Mouse (Mus musculus) liver, embryonic 13.5 days (tissue): ENCODE data around the gene Lrp4. TPM values are rescaled to one million over a fixed set of nuclear protein-coding genes. Genes with fewer than 3 reads are reported as not detected.

Experiments
- ATAC-seq: fragments of 200-750 bp; cut with Nextera tagmentation; 2 replicates; pipeline ENCODE4 v1.8.0; 2017; ENCODE audit warnings: low read depth, mild to moderate bottlenecking, moderate number of reproducible peaks, moderate library complexity
- DNase-seq: peaks from one replicate; pipeline ENCODE4 v3.0.0; 2022
- H3K27ac ChIP-seq: fragments of 300-500 bp; sonication (generic); 2 replicates; pipeline ENCODE4 v1.5.1; 2015; ENCODE audit warnings: moderate library complexity, mild to moderate bottlenecking, inconsistent platforms
- H3K27me3 ChIP-seq: fragments of 300-500 bp; sonication (generic); 2 replicates; pipeline ENCODE4 v1.6.1; 2015; ENCODE audit warnings: mild to moderate bottlenecking, inconsistent platforms
- H3K36me3 ChIP-seq: fragments of 300-500 bp; sonication (generic); 2 replicates; pipeline ENCODE4 v1.6.1; 2015; ENCODE audit warnings: mild to moderate bottlenecking, inconsistent platforms
- H3K4me1 ChIP-seq: fragments of 300-500 bp; sonication (generic); replicated peaks from 2 replicates; pipeline ENCODE4 v1.6.1; 2015; ENCODE audit warnings: inconsistent platforms
- H3K4me2 ChIP-seq: fragments of 300-500 bp; sonication (generic); 2 replicates; pipeline ENCODE4 v1.6.1; 2015; ENCODE audit warnings: inconsistent platforms, mild to moderate bottlenecking, moderate library complexity
- H3K4me3 ChIP-seq: fragments of 300-500 bp; sonication (generic); replicated peaks from 2 replicates; pipeline ENCODE4 v1.5.1; 2015; ENCODE audit warnings: mild to moderate bottlenecking, inconsistent platforms
- H3K9ac ChIP-seq: fragments of 300-500 bp; sonication (generic); 2 replicates; pipeline ENCODE4 v1.6.1; 2015; ENCODE audit warnings: mild to moderate bottlenecking, inconsistent platforms
- H3K9me3 ChIP-seq: fragments of 300-500 bp; sonication (generic); replicated peaks from 2 replicates; pipeline ENCODE4 v1.6.1; 2016; ENCODE audit warnings: inconsistent platforms
- WGBS: fragments of 180-500 bp; shearing (Covaris S2); methylation state at CpG from one replicate; pipeline ENCODE4 v1.1.7; 2015; ENCODE audit not compliant: insufficient replicate concordance; 5-methylcytosine and 5-hydroxymethylcytosine counted together
- polyA plus RNA-seq: library from polyadenylated mRNA; unstranded; fragments of >200 nt; fragmentation: Nextera tagmentation; extraction: Ambion mirVana; gene quantifications from 2 replicates; pipeline ENCODE4 v1.2.1, GENCODE M21; 2015

Gene Lrp4
- 0.93 and 1.1 TPM in 2 replicates for polyA plus RNA-seq

DNA sequence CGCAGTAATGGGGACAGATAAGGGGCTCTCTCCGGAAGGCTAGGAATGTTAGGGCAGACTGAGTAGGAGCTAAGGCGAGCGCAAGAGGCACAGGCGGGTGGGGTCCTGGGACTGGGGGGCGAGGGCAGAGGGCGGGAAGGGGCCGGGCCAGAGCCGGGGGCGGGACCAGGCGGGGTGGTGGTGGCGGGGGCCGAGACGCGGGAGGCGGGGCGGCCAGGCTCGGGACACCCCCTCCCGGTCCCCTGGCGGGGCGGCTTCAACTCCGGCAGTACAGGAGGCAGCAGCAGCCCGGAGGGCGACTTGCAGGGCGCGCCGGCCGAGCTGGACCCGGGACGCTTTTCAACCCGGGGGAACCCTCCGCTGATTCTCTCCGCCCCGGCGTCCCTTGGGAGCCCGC, at the start of gene Lrp4:
Lrp4 (plus strand) TSS at position 253 of the 397 bp plus-strand sequence.
- Histone ChIP-seq H3K4me1 (peaks cover 54% of the 10 kb centered on the region), H3K4me3 (peak within 1 kb of the TSS; percentile 65), H3K36me3 (no peaks in the 10 kb centered on the region), H3K9ac (peak within 1 kb of the TSS; percentile 68), H3K4me2 (peak within 1 kb of the TSS; percentile 79), H3K27ac (peak within 1 kb of the TSS; percentile 69), H3K27me3 (peaks cover 80% of the 10 kb centered on the region), H3K9me3 (0 out of 2 replicates have a peak, but pooled peaks cover 4% of the 10 kb centered on the region)
- peak; percentile 18 for DNase-seq
- peak; percentile 70 for ATAC-seq
- under 1% methylated on average over 33 of the region's 36 CpGs for WGBS

DNA sequence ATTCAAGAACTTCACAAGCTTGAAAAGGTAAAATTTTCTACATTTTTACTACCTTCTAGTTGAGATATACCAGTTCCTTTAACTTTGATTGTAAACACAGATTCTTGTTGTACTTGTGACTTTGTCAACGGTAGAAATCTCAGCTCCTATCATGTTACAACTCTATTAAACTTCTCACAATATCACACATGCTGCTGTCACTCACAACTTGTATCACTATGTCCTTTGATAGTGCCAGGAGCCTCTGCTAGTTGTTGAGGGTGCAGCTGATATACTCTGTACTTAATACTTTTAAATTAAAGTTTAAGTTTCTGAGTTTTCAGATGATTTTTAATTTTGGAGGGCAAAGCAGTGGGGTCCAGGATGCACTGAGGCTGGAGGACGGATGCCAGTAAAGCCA, 49.3 kb upstream of the Lrp4 start:
- DNase-seq: no peak
- Histone ChIP-seq H3K27me3 (no peaks in the 10 kb centered on the region), H3K4me2 (no peak overlapping the region), H3K4me3 (no peak overlapping the region), H3K36me3 (no peaks in the 10 kb centered on the region), H3K9me3 (no peaks in the 10 kb centered on the region), H3K4me1 (peaks cover 3% of the 10 kb centered on the region; the same call in 1 of the 2 replicates), H3K9ac (no peak overlapping the region), H3K27ac (no peak overlapping the region)
- WGBS: 64% methylated on average over 2 of the region's 2 CpGs
- no peak for ATAC-seq

DNA sequence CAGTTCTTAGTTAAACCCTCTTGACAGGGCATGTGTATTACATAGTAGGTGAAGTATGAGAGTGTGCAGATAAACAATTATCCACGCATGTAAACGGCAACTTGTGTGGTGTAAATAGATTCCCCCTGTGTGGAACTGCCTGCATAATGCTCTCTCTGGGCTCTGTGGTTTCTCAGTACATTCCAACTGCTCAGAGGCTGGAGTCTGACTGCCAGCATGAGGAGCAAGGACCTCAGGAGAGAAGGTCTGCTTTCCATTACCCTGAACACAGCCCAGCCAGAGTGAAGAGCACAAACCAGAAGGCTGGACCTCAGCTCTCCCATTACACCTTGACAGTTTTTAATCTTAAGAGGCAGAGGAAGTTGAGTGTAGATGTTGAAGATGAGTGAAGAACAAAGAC, 45.8 kb upstream of the Lrp4 start:
- WGBS: 68% methylated on average over 2 of the region's 2 CpGs
- Histone ChIP-seq H3K4me3 (no peak overlapping the region), H3K27ac (no peak overlapping the region), H3K4me2 (no peak overlapping the region), H3K27me3 (no peaks in the 10 kb centered on the region), H3K36me3 (no peaks in the 10 kb centered on the region), H3K4me1 (peaks cover 3% of the 10 kb centered on the region; the same call in 1 of the 2 replicates), H3K9ac (no peak overlapping the region), H3K9me3 (no peaks in the 10 kb centered on the region)
- ATAC-seq (no peak), DNase-seq (no peak)

DNA sequence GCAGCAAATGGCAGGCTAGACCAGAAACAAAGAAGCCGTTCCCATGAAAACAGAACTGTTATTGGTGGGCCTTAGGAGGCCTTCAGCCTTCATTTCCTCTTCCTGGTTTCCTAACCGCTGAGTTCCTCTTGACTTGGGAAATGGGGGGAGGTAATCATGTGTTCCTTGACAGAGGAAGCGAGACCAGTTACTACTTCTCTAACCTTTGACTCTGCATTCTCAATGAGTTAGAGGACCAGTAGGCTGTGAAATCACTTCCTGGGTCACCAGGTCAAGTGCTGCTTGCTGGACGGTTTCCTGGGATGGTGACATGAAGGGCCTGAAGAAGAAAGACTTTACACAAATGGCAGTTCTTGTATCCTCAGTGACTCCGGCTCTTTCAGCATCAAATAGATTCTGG, 45.0 kb upstream of the Lrp4 start:
- Histone ChIP-seq H3K4me3 (no peak overlapping the region), H3K4me2 (no peak overlapping the region), H3K27ac (no peak overlapping the region), H3K36me3 (no peaks in the 10 kb centered on the region), H3K4me1 (peaks cover 3% of the 10 kb centered on the region; the same call in 1 of the 2 replicates), H3K9me3 (no peaks in the 10 kb centered on the region), H3K9ac (no peak overlapping the region), H3K27me3 (no peaks in the 10 kb centered on the region)
- ATAC-seq (no peak; the same call in 1 of the 2 replicates), DNase-seq (no peak)
- 50% methylated on average over 5 of the region's 5 CpGs for WGBS

DNA sequence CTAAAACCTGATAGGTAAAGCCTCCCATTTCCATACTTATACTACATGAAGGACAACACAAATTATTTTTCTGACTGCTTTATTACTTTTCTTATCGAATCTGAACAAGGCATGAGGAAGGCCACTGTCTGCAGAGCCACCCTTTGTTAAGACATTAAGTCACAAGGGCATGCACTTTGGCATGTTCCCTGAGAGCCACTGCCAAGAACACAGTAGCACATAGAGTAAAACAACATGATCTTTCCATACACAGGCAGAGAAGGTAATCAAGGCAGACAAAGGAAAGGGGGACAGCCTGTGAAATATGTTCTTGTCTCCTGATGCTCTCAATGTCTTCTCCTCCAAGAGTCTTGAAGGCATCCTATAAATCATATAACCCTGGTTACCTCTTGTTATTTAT, 43.5 kb upstream of the Lrp4 start:
- ATAC-seq: no peak
- H3K9me3 ChIP-seq: no peaks in the 10 kb centered on the region
- no peak overlapping the region for H3K9ac ChIP-seq
- no peak overlapping the region for H3K4me3 ChIP-seq
- 53% methylated on average over 1 of the region's 1 CpGs for WGBS
- H3K4me1 ChIP-seq: peaks cover 3% of the 10 kb centered on the region; the same call in 1 of the 2 replicates
- no peak overlapping the region for H3K4me2 ChIP-seq
- no peak for DNase-seq
- H3K27ac ChIP-seq: no peak overlapping the region
- H3K27me3 ChIP-seq: no peaks in the 10 kb centered on the region
- no peaks in the 10 kb centered on the region for H3K36me3 ChIP-seq

DNA sequence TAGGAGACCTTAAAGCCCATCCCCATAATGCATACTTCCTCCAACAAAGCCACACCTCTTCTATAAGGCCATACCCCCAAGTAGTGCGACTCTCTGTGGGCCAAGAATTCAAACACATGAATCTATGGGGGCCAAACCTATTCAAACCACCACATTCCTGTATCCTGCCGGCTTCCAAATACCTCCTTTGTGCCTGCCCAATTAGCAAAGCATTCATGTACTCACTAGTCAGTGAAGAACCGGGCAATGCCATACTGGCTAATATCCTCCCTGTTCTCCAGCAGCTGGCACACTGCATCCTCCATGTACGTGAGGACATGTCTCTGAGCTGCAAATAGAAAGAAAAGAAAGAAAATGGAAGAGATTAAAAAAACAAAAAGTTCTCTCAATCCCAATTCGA, 35.7 kb upstream of the Lrp4 start:
- Histone ChIP-seq H3K9ac (no peak overlapping the region), H3K4me3 (no peak overlapping the region), H3K36me3 (no peaks in the 10 kb centered on the region), H3K9me3 (no peaks in the 10 kb centered on the region), H3K27ac (no peak overlapping the region), H3K27me3 (no peaks in the 10 kb centered on the region), H3K4me1 (no peaks in the 10 kb centered on the region), H3K4me2 (no peak overlapping the region)
- DNase-seq: no peak
- 65% methylated on average over 5 of the region's 5 CpGs for WGBS
- no peak for ATAC-seq

DNA sequence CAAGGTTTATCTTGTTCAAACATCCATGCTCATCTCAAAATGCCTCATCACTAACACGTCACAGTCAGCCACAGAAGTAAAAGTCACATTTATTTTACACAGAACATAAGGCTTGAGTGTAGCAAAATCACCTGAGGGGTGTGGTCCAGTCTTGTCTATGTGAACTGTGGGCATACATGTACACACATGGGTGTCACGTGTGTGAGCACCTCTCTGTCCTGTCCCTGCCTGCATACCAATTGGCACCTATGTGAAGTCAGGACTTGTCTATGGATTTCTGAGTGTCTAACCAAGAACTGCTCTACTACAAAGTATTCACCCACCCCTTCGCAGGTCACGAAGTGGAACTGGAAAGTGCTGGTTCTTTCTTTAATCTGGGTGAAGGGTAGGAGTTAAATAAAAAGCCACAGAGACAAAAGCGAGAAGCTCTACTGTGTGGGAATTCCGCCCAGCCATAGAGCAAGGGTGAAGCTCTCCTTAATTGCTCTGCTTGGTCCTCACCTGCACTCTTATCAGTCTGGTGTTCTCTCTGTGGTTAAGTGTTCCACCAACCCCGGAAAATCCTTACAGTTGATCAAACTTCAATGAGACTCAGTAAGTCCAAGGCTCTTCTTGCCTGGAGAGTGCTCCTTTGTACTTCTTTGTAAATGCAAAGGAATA, 33.1 kb upstream of the Lrp4 start:
- H3K9me3 ChIP-seq: no peaks in the 10 kb centered on the region
- no peak overlapping the region for H3K4me3 ChIP-seq
- 58% methylated on average over 7 of the region's 7 CpGs for WGBS
- H3K36me3 ChIP-seq: no peaks in the 10 kb centered on the region
- no peak overlapping the region for H3K27ac ChIP-seq
- no peak overlapping the region for H3K9ac ChIP-seq
- DNase-seq (no peak), ATAC-seq (no peak)
- H3K4me2 ChIP-seq: no peak overlapping the region
- no peaks in the 10 kb centered on the region for H3K27me3 ChIP-seq
- H3K4me1 ChIP-seq: no peaks in the 10 kb centered on the region

DNA sequence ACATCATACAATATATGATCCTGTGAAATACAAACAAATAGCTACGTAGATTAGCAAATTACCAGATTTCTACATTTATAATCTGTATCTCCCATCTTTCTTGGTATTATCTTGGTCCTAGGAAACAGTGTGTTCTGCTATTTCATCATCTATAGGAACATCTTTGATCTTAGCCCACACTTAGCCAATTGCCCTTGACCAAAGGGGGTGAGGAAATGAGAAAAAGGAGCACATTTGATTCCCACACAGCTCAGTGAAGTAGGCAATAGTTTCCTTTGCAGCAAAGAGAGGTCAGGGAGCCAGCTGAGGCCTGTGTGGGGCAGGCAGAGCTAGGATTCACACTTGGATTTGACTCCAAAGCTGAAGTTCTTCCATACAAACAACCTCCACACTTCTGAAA, 31.0 kb upstream of the Lrp4 start:
- no peak for DNase-seq
- Histone ChIP-seq H3K9me3 (no peaks in the 10 kb centered on the region), H3K4me1 (no peaks in the 10 kb centered on the region), H3K4me2 (no peak overlapping the region), H3K9ac (no peak overlapping the region), H3K4me3 (no peak overlapping the region), H3K36me3 (no peaks in the 10 kb centered on the region), H3K27ac (no peak overlapping the region), H3K27me3 (no peaks in the 10 kb centered on the region)
- WGBS: 69% methylated on average over 1 of the region's 1 CpGs
- no peak for ATAC-seq

DNA sequence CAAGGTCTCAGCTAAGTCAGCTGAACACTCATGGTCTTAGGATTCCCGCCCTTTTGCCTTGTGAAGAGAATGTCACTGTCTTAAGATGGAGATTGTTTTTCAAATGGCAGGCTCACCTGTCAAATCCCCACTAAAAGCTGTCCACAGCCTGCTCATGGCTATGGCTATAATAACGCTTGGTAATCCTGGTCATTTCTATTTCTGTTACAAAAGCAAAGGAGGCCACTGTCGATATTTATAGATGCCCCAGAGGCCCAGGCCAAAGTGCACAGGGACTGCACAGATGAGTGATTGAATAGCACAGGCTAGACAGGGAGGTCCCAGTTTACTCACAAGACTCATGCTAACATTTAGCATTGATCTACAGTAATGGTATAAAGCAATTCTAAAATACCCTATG, 28.2 kb upstream of the Lrp4 start:
- DNase-seq: no peak
- no peak overlapping the region for H3K4me3 ChIP-seq
- H3K9me3 ChIP-seq: no peaks in the 10 kb centered on the region
- H3K27ac ChIP-seq: no peak overlapping the region
- 65% methylated on average over 3 of the region's 3 CpGs for WGBS
- no peaks in the 10 kb centered on the region for H3K36me3 ChIP-seq
- no peaks in the 10 kb centered on the region for H3K4me1 ChIP-seq
- H3K9ac ChIP-seq: no peak overlapping the region
- ATAC-seq: no peak
- H3K4me2 ChIP-seq: no peak overlapping the region
- H3K27me3 ChIP-seq: no peaks in the 10 kb centered on the region

DNA sequence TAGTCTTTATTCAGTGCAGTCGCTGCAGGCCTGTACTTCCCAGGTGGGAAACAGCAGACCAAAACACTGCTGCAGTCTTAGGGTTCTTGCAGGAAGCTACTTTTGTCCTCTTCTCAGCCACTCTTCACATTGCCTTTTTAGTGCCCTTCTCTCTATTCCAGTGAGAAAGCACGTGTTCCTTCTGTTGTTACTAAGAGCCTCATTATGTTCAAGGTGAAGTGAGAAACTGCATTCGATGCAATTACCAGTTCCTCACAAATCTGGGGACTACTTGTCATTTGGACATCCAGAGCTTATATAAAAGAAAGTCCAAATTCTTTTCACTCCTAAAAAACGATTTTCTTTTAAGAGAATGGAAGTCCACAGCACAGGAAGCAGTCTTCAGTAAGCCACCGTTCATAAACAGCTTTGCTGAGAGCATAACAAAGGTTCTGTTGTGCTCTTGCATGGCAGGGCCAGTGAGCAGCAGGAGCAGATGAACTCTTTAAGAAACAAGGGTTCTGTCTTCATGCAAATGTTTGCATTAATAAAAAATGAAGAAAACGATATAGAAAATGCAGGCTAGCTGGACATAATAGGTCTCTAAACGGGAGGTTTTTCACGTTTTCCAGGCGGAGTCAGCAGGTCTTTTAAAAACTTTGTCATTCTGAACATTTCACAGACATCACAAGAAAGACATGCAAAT, 27.3 kb upstream of the Lrp4 start:
- H3K27me3 ChIP-seq: no peaks in the 10 kb centered on the region
- no peak overlapping the region for H3K9ac ChIP-seq
- H3K27ac ChIP-seq: no peak overlapping the region
- ATAC-seq (no peak), DNase-seq (no peak)
- 47% methylated on average over 9 of the region's 9 CpGs for WGBS
- no peaks in the 10 kb centered on the region for H3K36me3 ChIP-seq
- H3K4me3 ChIP-seq: no peak overlapping the region
- no peak overlapping the region for H3K4me2 ChIP-seq
- H3K4me1 ChIP-seq: no peaks in the 10 kb centered on the region
- H3K9me3 ChIP-seq: no peaks in the 10 kb centered on the region

DNA sequence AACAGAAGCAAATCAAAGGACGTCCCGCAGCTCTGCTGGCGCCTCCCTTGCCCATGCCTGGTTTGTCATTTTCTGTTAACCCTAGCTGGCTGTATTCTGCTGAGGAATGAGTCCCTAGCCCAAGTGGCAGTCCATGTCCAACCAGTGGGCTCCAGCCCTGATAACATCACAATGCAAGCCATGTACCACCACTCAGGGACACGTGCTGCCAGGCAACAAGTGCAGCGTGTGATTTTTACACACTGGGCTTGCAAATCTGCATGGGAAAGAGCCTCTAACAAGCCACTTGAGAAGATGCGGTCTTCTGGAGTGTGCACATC, 26.8 kb upstream of the Lrp4 start:
- Histone ChIP-seq H3K4me3 (no peak overlapping the region), H3K36me3 (no peaks in the 10 kb centered on the region), H3K9me3 (no peaks in the 10 kb centered on the region), H3K4me1 (no peaks in the 10 kb centered on the region), H3K27ac (no peak overlapping the region), H3K9ac (no peak overlapping the region), H3K27me3 (no peaks in the 10 kb centered on the region), H3K4me2 (no peak overlapping the region)
- ATAC-seq: no peak
- 63% methylated on average over 6 of the region's 6 CpGs for WGBS
- no peak for DNase-seq

DNA sequence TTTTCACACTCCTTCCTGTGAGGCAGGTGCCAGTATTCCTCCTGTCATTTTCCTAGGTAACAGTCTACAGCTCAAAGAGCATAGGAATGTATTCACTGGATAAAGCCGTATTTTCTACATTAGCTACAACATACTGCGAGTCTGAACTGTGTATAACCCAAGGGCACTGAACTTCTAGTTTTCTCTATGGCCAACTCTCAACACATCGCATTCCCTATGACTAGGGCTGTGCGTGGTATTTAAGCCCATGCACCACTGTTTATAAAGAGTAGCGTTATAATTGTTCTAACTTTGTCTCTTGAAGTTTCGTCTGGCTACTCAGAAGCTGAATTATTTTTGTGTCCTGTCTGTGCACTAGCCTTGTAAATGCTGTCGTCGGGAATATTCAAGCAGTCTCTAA, 20.6 kb upstream of the Lrp4 start:
- Histone ChIP-seq H3K4me3 (no peak overlapping the region), H3K9ac (no peak overlapping the region), H3K9me3 (no peaks in the 10 kb centered on the region), H3K4me2 (no peak overlapping the region), H3K27ac (no peak overlapping the region), H3K27me3 (no peaks in the 10 kb centered on the region), H3K4me1 (no peaks in the 10 kb centered on the region), H3K36me3 (no peaks in the 10 kb centered on the region)
- WGBS: 78% methylated on average over 8 of the region's 8 CpGs
- DNase-seq (no peak), ATAC-seq (no peak)
